Mouse (Mus musculus) forebrain, embryonic 12.5 days (tissue): ENCODE results near the gene Nanos3. TPM values are rescaled to one million over a fixed set of nuclear protein-coding genes. Genes with fewer than 3 reads are reported as not detected.

Source experiments
- ATAC-seq: fragments of 200-750 bp; cut with Nextera tagmentation; 2 replicates; pipeline ENCODE4 v1.8.0; 2017; ENCODE audit warnings: moderate TSS enrichment; ENCODE audit not compliant: low FRiP score
- H3K27ac ChIP-seq: fragments of 300-500 bp; sonication (generic); 2 replicates; pipeline ENCODE4 v1.5.1; 2016; ENCODE audit warnings: mild to moderate bottlenecking
- H3K27me3 ChIP-seq: fragments of 300-500 bp; sonication (generic); 2 replicates; pipeline ENCODE4 v1.6.1; 2016; ENCODE audit warnings: mild to moderate bottlenecking
- H3K36me3 ChIP-seq: fragments of 300-500 bp; sonication (generic); replicated peaks from 2 replicates; pipeline ENCODE4 v1.6.1; 2016; ENCODE audit warnings: mild to moderate bottlenecking
- H3K4me1 ChIP-seq: fragments of 300-500 bp; sonication (generic); 2 replicates; pipeline ENCODE4 v1.6.1; 2016
- H3K4me2 ChIP-seq: fragments of 300-500 bp; sonication (generic); 2 replicates; pipeline ENCODE4 v1.6.1; 2016; ENCODE audit warnings: mild to moderate bottlenecking, moderate library complexity
- H3K4me3 ChIP-seq: fragments of 300-500 bp; sonication (generic); replicated peaks from 2 replicates; pipeline ENCODE4 v1.5.1; 2016; ENCODE audit warnings: mild to moderate bottlenecking
- H3K9ac ChIP-seq: fragments of 300-500 bp; sonication (generic); 2 replicates; pipeline ENCODE4 v1.6.1; 2016; ENCODE audit warnings: mild to moderate bottlenecking
- H3K9me3 ChIP-seq: fragments of 300-500 bp; sonication (generic); 2 replicates; pipeline ENCODE4 v1.6.1; 2016
- WGBS: fragments of 180-500 bp; shearing (Covaris S2); methylation state at CpG from one replicate; pipeline ENCODE4 v1.1.7; 2016; 5-methylcytosine and 5-hydroxymethylcytosine counted together
- microRNA counts: library from miRNA; unstranded; fragments of <30 nt; microRNA quantifications from one replicate; lab custom pipeline; 2017
- microRNA-seq: library from miRNA; unstranded; fragments of <30 nt; microRNA quantifications from one replicate; pipeline ENCODE4, GENCODE M21; 2017
- polyA plus RNA-seq: library from polyadenylated mRNA; unstranded; fragments of >200 nt; fragmentation: Nextera tagmentation; extraction: Ambion mirVana; gene quantifications from 2 replicates; pipeline ENCODE4 v1.2.1, GENCODE M21; 2016

Nanos3 gene
- polyA plus RNA-seq, 1 experiment from 2014 or later, result 5.9 TPM

- Histone ChIP-seq H3K36me3 (peaks cover 42% of the 10 kb centered on the region), H3K27ac (no peak overlapping the region), H3K27me3 (peaks cover 5% of the 10 kb centered on the region; the same call in 1 of the 2 replicates), H3K9ac (no peak overlapping the region), H3K4me2 (no peak overlapping the region), H3K4me3 (no peak overlapping the region), H3K9me3 (no peaks in the 10 kb centered on the region), H3K4me1 (peaks cover 6% of the 10 kb centered on the region; the same call in 1 of the 2 replicates)
- WGBS, result 52% methylated on average over 30 of the region's 30 CpGs
- no peak for ATAC-seq
Observed at GRCm38 (mm10) chr8:84130806-84131205, 54.2 kb downstream of the Nanos3 start.

- no peak overlapping the region for H3K4me2 ChIP-seq
- peaks cover 17% of the 10 kb centered on the region for H3K36me3 ChIP-seq
- no peaks in the 10 kb centered on the region for H3K9me3 ChIP-seq
- H3K27me3 ChIP-seq, result peaks cover 5% of the 10 kb centered on the region; the same call in 1 of the 2 replicates
- peaks cover 6% of the 10 kb centered on the region; the same call in 1 of the 2 replicates for H3K4me1 ChIP-seq
- no peak overlapping the region for H3K27ac ChIP-seq
- no peak overlapping the region for H3K9ac ChIP-seq
- H3K4me3 ChIP-seq, result no peak overlapping the region
- WGBS, result 68% methylated on average over 8 of the region's 8 CpGs
- no peak for ATAC-seq
Observed at GRCm38 (mm10) chr8:84128277-84128676, 56.7 kb downstream of the Nanos3 start.

DNA sequence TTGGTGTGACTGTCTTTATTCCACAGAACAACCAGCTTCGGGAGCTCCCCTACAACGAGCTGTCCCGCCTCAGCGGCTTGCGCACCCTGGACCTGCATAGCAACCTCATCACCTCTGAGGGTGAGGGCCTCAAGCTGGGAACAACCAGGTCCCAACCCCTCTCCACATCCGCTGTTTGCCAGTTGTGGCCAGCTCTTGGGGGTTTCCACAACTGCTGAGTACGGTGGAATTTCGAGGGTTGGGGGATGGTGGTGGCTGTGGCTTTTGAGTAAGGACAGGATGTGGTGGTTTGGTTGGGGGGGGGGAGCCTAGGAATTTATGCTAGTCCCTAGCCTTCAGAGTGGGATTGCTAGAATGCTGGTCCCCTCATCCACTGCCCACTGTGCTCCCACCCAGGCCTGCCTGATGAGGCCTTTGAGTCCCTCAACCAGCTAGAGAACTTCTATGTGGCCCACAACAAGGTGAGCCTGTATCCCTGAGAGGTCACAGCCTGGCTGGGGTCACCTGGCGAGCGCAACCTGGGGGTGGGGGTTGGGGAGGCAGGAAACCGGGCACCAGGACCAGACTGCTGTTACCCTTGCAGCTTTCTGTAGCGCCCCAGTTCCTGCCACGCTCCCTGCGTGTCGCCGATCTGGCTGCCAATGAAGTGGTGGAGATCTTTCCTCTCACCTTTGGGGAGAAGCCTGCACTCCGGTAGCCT is 57.7 kb downstream of the Nanos3 start:
- WGBS, result 74% methylated on average over 17 of the region's 17 CpGs
- ATAC-seq, result no peak
- H3K27ac ChIP-seq, result no peak overlapping the region

DNA sequence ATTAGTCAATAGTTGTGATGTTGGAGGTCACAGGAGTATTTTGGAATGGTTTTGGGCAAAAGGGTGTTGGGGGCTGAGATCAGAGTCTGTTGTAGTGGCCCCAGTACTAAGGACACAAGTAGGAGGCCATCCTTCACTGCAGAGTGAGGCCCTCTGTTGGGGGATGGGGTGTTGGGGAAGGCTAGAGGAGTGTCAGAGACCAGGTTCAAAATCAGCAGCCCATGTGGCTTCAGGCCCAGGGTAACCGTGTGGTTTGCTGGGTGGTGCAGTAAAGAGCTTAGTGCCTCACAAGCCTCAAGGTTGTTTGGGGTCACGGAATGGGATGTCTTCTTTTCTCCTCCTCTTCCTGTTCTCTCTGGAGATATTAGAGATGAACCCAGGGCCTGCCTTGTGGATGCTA is 58.3 kb downstream of the Nanos3 start:
- Histone ChIP-seq H3K9ac (no peak overlapping the region), H3K36me3 (0 out of 2 replicates have a peak, but pooled peaks cover 1% of the 10 kb centered on the region)
- no peak for ATAC-seq

More for the DNA sequence above, 57.7 kb downstream of the Nanos3 start:
- H3K27me3 ChIP-seq, result peaks cover 5% of the 10 kb centered on the region; the same call in 1 of the 2 replicates
- H3K4me2 ChIP-seq, result no peak overlapping the region
- no peak overlapping the region for H3K9ac ChIP-seq
- peaks cover 6% of the 10 kb centered on the region; the same call in 1 of the 2 replicates for H3K4me1 ChIP-seq
- no peak overlapping the region for H3K4me3 ChIP-seq
- peaks cover 7% of the 10 kb centered on the region for H3K36me3 ChIP-seq
- H3K9me3 ChIP-seq, result no peaks in the 10 kb centered on the region

GRCm38 (mm10) chr8:84125656-84126055 is 59.4 kb downstream of the Nanos3 start, which contains the start of gene Podnl1:
Gene Podnl1 (plus strand): TSS chr8:84125989.
- peaks cover 2% of the 10 kb centered on the region; the same call in 1 of the 2 replicates for H3K27me3 ChIP-seq
- no peak within 1 kb of the TSS for H3K27ac ChIP-seq
- no peaks in the 10 kb centered on the region for H3K36me3 ChIP-seq
- H3K9me3 ChIP-seq, result no peaks in the 10 kb centered on the region
- WGBS, result 66% methylated on average over 9 of the region's 9 CpGs
- no peak for ATAC-seq
- peaks cover 3% of the 10 kb centered on the region; the same call in 1 of the 2 replicates for H3K4me1 ChIP-seq
- no peak within 1 kb of the TSS for H3K9ac ChIP-seq
- H3K4me2 ChIP-seq, result no peak within 1 kb of the TSS
- H3K4me3 ChIP-seq, result no peak within 1 kb of the TSS

More for the DNA sequence above, 58.3 kb downstream of the Nanos3 start:
- no peaks in the 10 kb centered on the region for H3K9me3 ChIP-seq
- no peak overlapping the region for H3K27ac ChIP-seq
- H3K4me1 ChIP-seq, result peaks cover 6% of the 10 kb centered on the region; the same call in 1 of the 2 replicates
- peaks cover 5% of the 10 kb centered on the region; the same call in 1 of the 2 replicates for H3K27me3 ChIP-seq
- H3K4me2 ChIP-seq, result no peak overlapping the region
- no peak overlapping the region for H3K4me3 ChIP-seq
- 78% methylated on average over 2 of the region's 2 CpGs for WGBS

MicroRNAs encoded within 50 kb of the gene (microRNA counts, 519-probe panel; counts per million panel counts)
- microRNA mmu-miR-181c (lab: Ali Mortazavi, UCI), result 2,964 counts per million, percentile 23 among the panel's probes with 10 or more counts
- 5,224 counts per million, percentile 70 among the panel's probes with 10 or more counts for microRNA mmu-miR-23a (lab: Ali Mortazavi, UCI)
- microRNA mmu-miR-27a (lab: Ali Mortazavi, UCI), result 6,132 counts per million, percentile 84 among the panel's probes with 10 or more counts

Small RNA genes within 50 kb of the gene (microRNA-seq; reads per million reads assigned to microRNA genes)
- gene Gm25110, result not detected
- 12,345 reads per million, percentile 96 among the genes with 10 or more reads in this experiment for gene Mir181c
- 10,531 reads per million, percentile 95 among the genes with 10 or more reads in this experiment for gene Mir181d
- 6,444 reads per million, percentile 91 among the genes with 10 or more reads in this experiment for gene Mir23a
- not detected for gene Mir24-2
- gene Mir27a, result 129 reads per million, percentile 51 among the genes with 10 or more reads in this experiment
- gene Mir3074-2, result not detected

Other genes with a start within 250 kb of the Nanos3 start
- 0.88 and 0.90 TPM in 2 replicates for gene Gm10644, start 230.0 kb downstream of the Nanos3 start, polyA plus RNA-seq
- 59.0 and 61.0 TPM in 2 replicates for gene Asf1b, start 229.7 kb downstream of the Nanos3 start, polyA plus RNA-seq
- 181 and 187 TPM in 2 replicates for gene Prkaca, start 212.2 kb downstream of the Nanos3 start, polyA plus RNA-seq
- 9.9 and 11.4 TPM in 2 replicates for gene Samd1, start 187.5 kb downstream of the Nanos3 start, polyA plus RNA-seq
- 1.2 TPM in 2 replicates for gene 1700067K01Rik, start 183.7 kb downstream of the Nanos3 start, polyA plus RNA-seq
- not detected in 2 replicates for gene 2210011C24Rik, start 173.0 kb downstream of the Nanos3 start, polyA plus RNA-seq
- 3.3 and 4.1 TPM in 2 replicates for gene Palm3, start 163.7 kb downstream of the Nanos3 start, polyA plus RNA-seq
- 0.09 and 0.24 TPM in 2 replicates for gene Il27ra, start 142.6 kb downstream of the Nanos3 start, polyA plus RNA-seq
- not detected in 2 replicates for gene Rln3, start 140.2 kb downstream of the Nanos3 start, polyA plus RNA-seq
- 2.2 and 2.4 TPM in 2 replicates for gene Gm10643, start 120.1 kb downstream of the Nanos3 start, polyA plus RNA-seq
- gene Rfx1, start 118.4 kb downstream of the Nanos3 start, polyA plus RNA-seq, result 8.4 and 9.2 TPM in 2 replicates
- 18.7 and 19.4 TPM in 2 replicates for gene Dcaf15, start 80.4 kb downstream of the Nanos3 start, polyA plus RNA-seq
- gene Podnl1, start 59.2 kb downstream of the Nanos3 start, polyA plus RNA-seq, result 0.32 and 0.36 TPM in 2 replicates
- gene Cc2d1a, start 37.3 kb downstream of the Nanos3 start, polyA plus RNA-seq, result 17.7 and 20.4 TPM in 2 replicates
- 2.1 and 2.3 TPM in 2 replicates for gene 4930432K21Rik, start 37.2 kb downstream of the Nanos3 start, polyA plus RNA-seq
- 47.7 and 53.4 TPM in 2 replicates for gene Zswim4, start 51.8 kb upstream of the Nanos3 start, polyA plus RNA-seq
- 267 and 271 TPM in 2 replicates for gene D8Ertd738e, start 64.5 kb upstream of the Nanos3 start, polyA plus RNA-seq
- gene Mri1, start 72.1 kb upstream of the Nanos3 start, polyA plus RNA-seq, result 49.1 and 60.1 TPM in 2 replicates
- gene Ccdc130, start 85.2 kb upstream of the Nanos3 start, polyA plus RNA-seq, result 20.6 and 29.1 TPM in 2 replicates
- gene Cacna1a, start 203.2 kb upstream of the Nanos3 start, polyA plus RNA-seq, result 8.2 and 11.5 TPM in 2 replicates